Mouse (Mus musculus): Measurements from ENCODE around the gene Lyrm1. TPM values are rescaled to one million over a fixed set of nuclear protein-coding genes. Genes with fewer than 3 reads are reported as not detected.

Lyrm1 gene
- polyA plus RNA-seq, 1 experiment from 2014 or later = 9.6 TPM

Other genes starting within 250 kb of the Lyrm1 start
- not detected in 2 replicates for gene Acsm4, start 205.8 kb upstream of the Lyrm1 start, polyA plus RNA-seq (2015; fragmentation: Nextera tagmentation; extraction: Ambion mirVana)
- gene Thumpd1, start 175.1 kb upstream of the Lyrm1 start, polyA plus RNA-seq (2015; fragmentation: Nextera tagmentation; extraction: Ambion mirVana) = 62.3 and 65.2 TPM in 2 replicates
- 13.3 and 18.5 TPM in 2 replicates for gene Acsm3, start 134.9 kb upstream of the Lyrm1 start, polyA plus RNA-seq (2015; fragmentation: Nextera tagmentation; extraction: Ambion mirVana)
- gene Rexo5, start 101.9 kb upstream of the Lyrm1 start, polyA plus RNA-seq (2015; fragmentation: Nextera tagmentation; extraction: Ambion mirVana) = 17.8 and 25.6 TPM in 2 replicates
- gene Eri2, start 101.8 kb upstream of the Lyrm1 start, polyA plus RNA-seq (2015; fragmentation: Nextera tagmentation; extraction: Ambion mirVana) = 19.5 and 20.3 TPM in 2 replicates
- 11.1 and 11.3 TPM in 2 replicates for gene Dcun1d3, start 437 bp downstream of the Lyrm1 start, polyA plus RNA-seq (2015; fragmentation: Nextera tagmentation; extraction: Ambion mirVana)
- not detected in 2 replicates for gene Dnah3, start 199.4 kb downstream of the Lyrm1 start, polyA plus RNA-seq (2015; fragmentation: Nextera tagmentation; extraction: Ambion mirVana)
- gene Tmem159, start 206.5 kb downstream of the Lyrm1 start, polyA plus RNA-seq (2015; fragmentation: Nextera tagmentation; extraction: Ambion mirVana) = 35.6 and 38.1 TPM in 2 replicates
- gene Zp2, start 249.4 kb downstream of the Lyrm1 start, polyA plus RNA-seq (2015; fragmentation: Nextera tagmentation; extraction: Ambion mirVana) = 0.19 and 0.27 TPM in 2 replicates